Mouse (Mus musculus): ENCODE results near the gene Ilkap. TPM values are rescaled to one million over a fixed set of nuclear protein-coding genes. Genes with fewer than 3 reads are reported as not detected.

The Ilkap gene
- polyA plus RNA-seq (2016; fragmentation: Nextera tagmentation; extraction: Ambion mirVana), result 104 and 106 TPM in 2 replicates

- H3K9ac ChIP-seq, result peak within 1 kb of the TSS; percentile 96
- peaks cover 19% of the 10 kb centered on the region for H3K36me3 ChIP-seq
- no peaks in the 10 kb centered on the region; the same call in 1 of the 2 replicates for H3K27me3 ChIP-seq (replicated peaks)
- WGBS, result under 1% methylated on average over 85 of the region's 91 CpGs
- peak within 1 kb of the TSS; percentile 85 for H3K27ac ChIP-seq (ENCODE audit: poor library complexity, severe bottlenecking)
- peak within 1 kb of the TSS; percentile 87 for H3K4me3 ChIP-seq
- peak within 1 kb of the TSS; percentile 95 for H3K4me2 ChIP-seq
- ATAC-seq (ENCODE audit: insufficient number of reproducible peaks, low FRiP score), result peak; percentile 96
- peaks cover 12% of the 10 kb centered on the region for H3K4me1 ChIP-seq (replicated peaks)
- H3K9me3 ChIP-seq (replicated peaks), result no peaks in the 10 kb centered on the region
Observed at GRCm38 (mm10) chr1:91398260-91399062, at the start of gene Ilkap. TSS of gene Ilkap (minus strand) at chr1:91398815.

DNA sequence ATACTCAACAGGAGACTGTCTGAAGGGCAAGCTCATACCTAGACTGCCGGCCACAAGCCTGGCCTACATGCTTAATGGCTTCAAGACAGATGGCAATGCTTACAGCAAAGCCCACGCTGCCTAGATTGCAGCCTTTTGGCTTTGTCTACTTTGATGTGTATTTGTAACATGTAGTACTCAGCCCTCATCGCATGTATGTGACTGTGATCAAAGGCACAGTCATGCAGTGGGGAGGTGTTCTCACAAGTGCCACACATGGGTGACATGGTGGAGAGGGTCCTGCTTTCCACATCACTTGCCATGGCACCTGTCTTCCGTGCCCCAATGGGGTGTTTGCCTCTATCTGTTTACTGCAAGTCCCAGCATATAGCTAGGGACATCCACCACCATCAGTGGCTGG lies 47.9 kb upstream of the Ilkap start:
- Histone ChIP-seq H3K9ac (no peak overlapping the region), H3K36me3 (peaks cover 42% of the 10 kb centered on the region), H3K4me2 (no peak overlapping the region), H3K27me3 (replicated peaks) (no peaks in the 10 kb centered on the region), H3K4me1 (replicated peaks) (peaks cover 47% of the 10 kb centered on the region), H3K4me3 (no peak overlapping the region), H3K27ac (ENCODE audit: poor library complexity, severe bottlenecking) (peak overlapping the region; percentile 36; the same call in 1 of the 2 replicates), H3K9me3 (replicated peaks) (peaks cover 9% of the 10 kb centered on the region)
- 79% methylated on average over 4 of the region's 4 CpGs for WGBS
- ATAC-seq (ENCODE audit: insufficient number of reproducible peaks, low FRiP score), result no peak

GRCm38 (mm10) chr1:91446060-91446459 lies 47.4 kb upstream of the Ilkap start:
- Histone ChIP-seq H3K9ac (no peak overlapping the region), H3K4me3 (no peak overlapping the region), H3K27me3 (replicated peaks) (no peaks in the 10 kb centered on the region), H3K4me1 (replicated peaks) (peaks cover 42% of the 10 kb centered on the region), H3K4me2 (no peak overlapping the region), H3K9me3 (replicated peaks) (peaks cover 9% of the 10 kb centered on the region), H3K36me3 (peaks cover 42% of the 10 kb centered on the region), H3K27ac (ENCODE audit: poor library complexity, severe bottlenecking) (peak overlapping the region; percentile 36; the same call in 1 of the 2 replicates)
- WGBS, result 55% methylated on average over 8 of the region's 8 CpGs
- ATAC-seq (ENCODE audit: insufficient number of reproducible peaks, low FRiP score), result 0 out of 2 replicates have a peak, but pooled peaks have one; percentile 9

DNA sequence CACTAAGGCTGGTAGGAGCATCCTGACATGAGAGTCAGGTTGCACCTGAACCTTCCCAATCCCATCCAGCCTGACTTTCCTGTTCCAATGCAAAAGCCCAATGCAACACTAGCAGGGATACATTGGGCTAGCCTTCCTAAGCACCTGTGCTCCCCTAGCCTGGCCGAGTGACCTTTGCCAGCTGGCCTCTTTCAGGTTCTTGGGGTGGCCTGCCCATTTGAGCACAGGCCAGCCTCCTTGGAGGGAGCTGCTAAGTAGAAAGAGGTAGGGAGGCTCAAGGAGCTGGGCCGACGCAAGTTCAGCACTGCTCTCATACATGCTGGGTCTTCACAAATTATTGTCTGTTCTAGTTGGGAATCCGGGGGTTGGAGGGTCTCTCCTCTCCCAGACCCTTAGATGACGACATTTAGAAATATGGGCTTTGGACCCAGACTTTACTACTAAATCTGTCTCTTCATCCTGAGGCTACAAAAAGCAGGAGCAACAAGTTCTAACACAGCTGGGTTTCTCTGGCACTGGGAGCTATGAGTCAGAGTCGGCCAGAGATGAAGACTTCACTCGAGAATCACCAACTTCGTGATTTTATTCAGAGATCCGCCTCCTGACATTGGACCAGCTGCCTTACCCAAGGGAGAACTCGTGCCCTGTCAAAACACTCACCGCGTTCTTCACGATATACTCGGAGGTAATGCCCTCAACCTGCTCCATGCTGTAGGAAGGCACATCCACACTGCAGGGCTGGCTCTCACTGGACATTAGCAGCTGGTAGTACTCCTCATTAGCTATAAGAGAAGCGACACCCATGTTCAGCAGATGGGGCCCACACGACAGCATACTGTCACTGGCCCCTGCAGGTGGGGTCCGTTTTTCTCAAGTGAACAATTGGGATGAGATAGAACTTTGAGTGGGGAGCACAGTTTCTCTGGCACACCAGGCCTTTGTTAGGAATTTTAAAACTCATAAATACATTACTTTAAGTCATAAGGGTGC lies 46.5 kb upstream of the Ilkap start:
- Histone ChIP-seq H3K27me3 (replicated peaks) (no peaks in the 10 kb centered on the region), H3K27ac (ENCODE audit: poor library complexity, severe bottlenecking) (no peak overlapping the region), H3K36me3 (peaks cover 50% of the 10 kb centered on the region), H3K4me1 (replicated peaks) (peaks cover 35% of the 10 kb centered on the region), H3K9me3 (replicated peaks) (peaks cover 9% of the 10 kb centered on the region), H3K4me3 (no peak overlapping the region), H3K9ac (no peak overlapping the region), H3K4me2 (no peak overlapping the region)
- 86% methylated on average over 17 of the region's 17 CpGs for WGBS
- ATAC-seq (ENCODE audit: insufficient number of reproducible peaks, low FRiP score), result no peak

GRCm38 (mm10) chr1:91442350-91442990 lies 43.9 kb upstream of the Ilkap start:
- WGBS, result 89% methylated on average over 7 of the region's 7 CpGs
- H3K4me1 ChIP-seq (replicated peaks), result peaks cover 13% of the 10 kb centered on the region
- H3K9ac ChIP-seq, result no peak overlapping the region
- no peak overlapping the region for H3K27ac ChIP-seq (ENCODE audit: poor library complexity, severe bottlenecking)
- no peak overlapping the region for H3K4me3 ChIP-seq
- peaks cover 6% of the 10 kb centered on the region for H3K9me3 ChIP-seq (replicated peaks)
- peaks cover 60% of the 10 kb centered on the region for H3K36me3 ChIP-seq
- no peak for ATAC-seq (ENCODE audit: insufficient number of reproducible peaks, low FRiP score)
- H3K4me2 ChIP-seq, result no peak overlapping the region
- no peaks in the 10 kb centered on the region for H3K27me3 ChIP-seq (replicated peaks)

GRCm38 (mm10) chr1:91441855-91442254 lies 43.2 kb upstream of the Ilkap start:
- WGBS, result 92% methylated on average over 3 of the region's 3 CpGs
- no peak overlapping the region for H3K4me2 ChIP-seq
- H3K4me3 ChIP-seq, result no peak overlapping the region
- peaks cover 15% of the 10 kb centered on the region for H3K4me1 ChIP-seq (replicated peaks)
- H3K9me3 ChIP-seq (replicated peaks), result no peaks in the 10 kb centered on the region
- no peaks in the 10 kb centered on the region for H3K27me3 ChIP-seq (replicated peaks)
- H3K9ac ChIP-seq, result no peak overlapping the region
- peaks cover 54% of the 10 kb centered on the region for H3K36me3 ChIP-seq
- ATAC-seq (ENCODE audit: insufficient number of reproducible peaks, low FRiP score), result no peak
- no peak overlapping the region for H3K27ac ChIP-seq (ENCODE audit: poor library complexity, severe bottlenecking)

- H3K27me3 ChIP-seq (replicated peaks), result no peaks in the 10 kb centered on the region
- H3K27ac ChIP-seq (ENCODE audit: poor library complexity, severe bottlenecking), result no peak overlapping the region
- 83% methylated on average over 8 of the region's 8 CpGs for WGBS
Observed at GRCm38 (mm10) chr1:91439776-91440175, 41.2 kb upstream of the Ilkap start.

DNA sequence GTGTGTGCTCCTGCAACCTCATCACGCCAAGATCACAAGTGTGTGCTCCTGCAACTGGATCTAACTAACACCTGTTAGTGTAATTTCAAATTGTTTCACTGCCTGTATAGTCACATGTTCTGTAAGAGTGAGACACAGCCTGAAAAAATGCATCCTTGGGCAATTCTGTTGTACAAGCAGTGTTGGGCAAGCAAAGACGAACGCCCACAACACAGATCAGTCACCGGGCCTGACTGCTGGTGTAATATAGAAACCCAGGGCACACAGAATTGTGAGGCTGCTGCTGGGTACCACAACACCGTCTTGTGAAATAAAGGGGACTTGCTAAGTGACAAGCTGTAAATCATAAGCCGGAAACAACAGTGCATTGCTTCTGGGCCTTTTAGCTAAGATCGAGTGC lies 39.0 kb upstream of the Ilkap start:
- peaks cover 24% of the 10 kb centered on the region for H3K4me1 ChIP-seq (replicated peaks)
- WGBS, result 92% methylated on average over 7 of the region's 7 CpGs
- H3K9me3 ChIP-seq (replicated peaks), result no peaks in the 10 kb centered on the region
- no peaks in the 10 kb centered on the region for H3K27me3 ChIP-seq (replicated peaks)
- no peak for ATAC-seq (ENCODE audit: insufficient number of reproducible peaks, low FRiP score)
- H3K27ac ChIP-seq (ENCODE audit: poor library complexity, severe bottlenecking), result no peak overlapping the region
- H3K9ac ChIP-seq, result no peak overlapping the region
- H3K4me2 ChIP-seq, result no peak overlapping the region
- no peak overlapping the region for H3K4me3 ChIP-seq
- peaks cover 49% of the 10 kb centered on the region for H3K36me3 ChIP-seq

More at GRCm38 (mm10) chr1:91439776-91440175, 41.2 kb upstream of the Ilkap start:
- H3K9me3 ChIP-seq (replicated peaks), result no peaks in the 10 kb centered on the region
- no peak for ATAC-seq (ENCODE audit: insufficient number of reproducible peaks, low FRiP score)
- H3K9ac ChIP-seq, result no peak overlapping the region
- peaks cover 46% of the 10 kb centered on the region for H3K36me3 ChIP-seq
- no peak overlapping the region for H3K4me3 ChIP-seq
- H3K4me1 ChIP-seq (replicated peaks), result peaks cover 24% of the 10 kb centered on the region
- H3K4me2 ChIP-seq, result no peak overlapping the region

DNA sequence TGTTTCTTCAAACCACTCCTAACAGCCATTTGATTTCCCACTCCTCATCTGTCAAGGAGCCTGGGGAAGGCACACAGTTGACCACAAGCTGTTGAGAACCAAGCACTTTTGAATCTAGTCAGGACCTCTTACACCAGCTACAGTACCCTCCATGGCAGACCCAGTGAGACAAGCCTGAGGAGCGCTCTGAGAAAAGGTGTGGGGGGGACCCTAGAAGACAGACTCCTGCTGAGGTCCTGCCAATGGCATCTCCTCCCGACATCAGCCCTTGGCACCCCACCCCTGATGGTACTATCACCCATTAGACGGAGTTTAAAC lies 38.4 kb upstream of the Ilkap start:
- Histone ChIP-seq H3K9ac (no peak overlapping the region), H3K9me3 (replicated peaks) (no peaks in the 10 kb centered on the region), H3K27me3 (replicated peaks) (no peaks in the 10 kb centered on the region), H3K4me3 (no peak overlapping the region), H3K4me2 (no peak overlapping the region), H3K27ac (ENCODE audit: poor library complexity, severe bottlenecking) (peak overlapping the region; percentile 82), H3K4me1 (replicated peaks) (peaks cover 24% of the 10 kb centered on the region), H3K36me3 (peaks cover 51% of the 10 kb centered on the region)
- WGBS, result 86% methylated on average over 3 of the region's 3 CpGs
- no peak for ATAC-seq (ENCODE audit: insufficient number of reproducible peaks, low FRiP score)

DNA sequence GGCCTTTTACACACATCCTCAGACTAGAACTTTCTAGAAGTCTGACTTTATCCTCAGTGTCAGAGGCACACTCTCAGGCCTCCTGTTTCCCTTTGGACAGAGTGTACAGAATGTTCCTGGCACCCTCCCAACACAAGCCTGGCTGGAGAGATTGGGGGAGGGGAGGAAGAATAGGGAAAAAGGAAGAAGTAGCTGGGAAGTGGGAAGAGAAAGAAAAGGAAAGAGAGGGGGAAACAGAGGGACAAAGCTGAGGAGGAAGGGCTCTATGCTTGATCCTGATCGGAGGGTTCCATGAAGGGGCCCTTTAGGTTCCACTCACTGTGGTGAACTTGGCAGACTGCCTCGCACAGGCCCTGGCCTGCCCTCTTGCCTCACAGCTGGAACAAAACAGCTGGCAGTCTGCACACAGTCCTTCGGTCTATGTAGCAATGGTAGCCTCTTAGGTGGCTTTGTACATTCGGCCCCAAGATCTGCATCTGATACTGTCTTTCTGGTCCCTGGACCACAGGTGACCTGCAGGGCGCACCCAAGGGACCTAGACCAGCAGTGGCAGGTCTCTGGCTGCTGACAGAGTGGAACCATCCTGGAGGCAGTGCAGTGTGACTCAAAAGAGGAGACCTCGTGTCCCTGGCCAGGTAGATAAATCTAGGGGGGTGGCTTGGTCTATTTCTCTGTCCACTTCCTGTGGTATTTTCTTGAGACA lies 37.9 kb upstream of the Ilkap start:
- ATAC-seq (ENCODE audit: insufficient number of reproducible peaks, low FRiP score), result peak; percentile 80
- no peak overlapping the region for H3K4me3 ChIP-seq
- H3K4me1 ChIP-seq (replicated peaks), result peaks cover 24% of the 10 kb centered on the region
- H3K9ac ChIP-seq, result no peak overlapping the region
- peaks cover 49% of the 10 kb centered on the region for H3K36me3 ChIP-seq
- peak overlapping the region; percentile 82 for H3K27ac ChIP-seq (ENCODE audit: poor library complexity, severe bottlenecking)
- H3K9me3 ChIP-seq (replicated peaks), result no peaks in the 10 kb centered on the region
- WGBS, result 60% methylated on average over 6 of the region's 6 CpGs
- H3K27me3 ChIP-seq (replicated peaks), result no peaks in the 10 kb centered on the region
- no peak overlapping the region for H3K4me2 ChIP-seq
